ENCODE assay signal across 33 mouse cellular contexts in genomic region chr10:130336385-130336784, GRCm38 (mm10). TPM values are rescaled to one million over a fixed set of nuclear protein-coding genes. Genes with fewer than 3 reads are reported as not detected.
DNase-seq lines count a peak whose midpoint lies in the region; ATAC-seq and TF ChIP-seq lines count a peak whose summit lies in the region.
"Had no signal": no experiment of that assay in that cellular context is flagged by ENCODE, and none has a peak within 500 bp of the region (broad histone marks: within the 10 kb centered on the region; RNA-seq: fewer than 3 reads in every experiment).

No protein-coding gene starts in this region.

- peaks cover 0 to 63% of the 10 kb centered on the region in 2 experiments; a peak in 2 of 4 replicates for H3K4me1 ChIP-seq in CH12.LX (ENCODE audit: control insufficient read depth in 1 of 2, insufficient read depth in 2 of 2)
- H3K4me1 ChIP-seq: embryonic facial prominence, embryonic 15.5 days; forebrain, embryonic 15.5 days; heart, embryonic 13.5 days; intestine, embryonic 15.5 days; limb, embryonic 12.5 days; liver, embryonic 13.5 days; midbrain, embryonic 10.5 days; neural tube, embryonic 15.5 days had no signal

- in situ Hi-C loops in CH12.LX (cut with MboI; ENCODE audit: low pct_ligation_motif_present, low pct_unique_long_range_greater_than_20kb, low sequenced_read_pairs): no loop called here

- dilution Hi-C loops in CH12.LX (cut with MboI; ENCODE audit: extremely low pct_ligation_motif_present, extremely low pct_unique_long_range_greater_than_20kb, low sequenced_read_pairs): no loop called here

- H3K9ac ChIP-seq in CH12.LX (ENCODE audit: insufficient read depth, low read depth): no peak overlapping the region
- H3K9ac ChIP-seq: embryonic facial prominence, embryonic 15.5 days; forebrain, embryonic 15.5 days; heart, embryonic 13.5 days; hindbrain, embryonic 14.5 days; intestine, embryonic 15.5 days; limb, embryonic 12.5 days; liver, embryonic 13.5 days; neural tube, embryonic 15.5 days had no signal

- peak; percentile 66 for DNase-seq in CD4-positive helper T cell, adult 2 months (ENCODE audit: low read depth, low spot score)
- no peak for DNase-seq in CH12.LX (ENCODE audit: extremely low read depth)
- no peak for DNase-seq in lung, postnatal 10 days
- DNase-seq in layer of hippocampus, postnatal 14 days (ENCODE audit: low spot score in 2 of 2): no peak
- DNase-seq: adrenal gland, postnatal 14 days; cerebellum, adult 8-10 months; gastrocnemius, postnatal 14 days; heart, adult 2 months; heart, postnatal 14 days; kidney, adult 8-10 months; kidney, postnatal 25 days; liver, embryonic 13.5 days; lung, adult 2 months; lung, postnatal 36 days; right cerebral cortex, adult 18-20 months; right cerebral cortex, postnatal 4 days had no signal

- no peaks in the 10 kb centered on the region for H3K79me2 ChIP-seq in CH12.LX (replicated peaks; ENCODE audit: control insufficient read depth, extremely low read depth, insufficient read depth, poor library complexity, severe bottlenecking)

- peaks cover 0 to 13% of the 10 kb centered on the region in 2 experiments for H3K36me3 ChIP-seq in CH12.LX (replicated peaks in 1 of 2; ENCODE audit: control insufficient read depth in 1 of 2, insufficient read depth in 1 of 2, low read length in 1 of 2)
- H3K36me3 ChIP-seq: embryonic facial prominence, embryonic 15.5 days; forebrain, embryonic 15.5 days; heart, embryonic 13.5 days; intestine, embryonic 15.5 days; limb, embryonic 12.5 days; liver, embryonic 13.5 days; midbrain, embryonic 10.5 days; neural tube, embryonic 15.5 days had no signal

- no peak overlapping the region for H3K27ac ChIP-seq in CH12.LX (ENCODE audit: insufficient read depth, low read depth)
- H3K27ac ChIP-seq: embryonic facial prominence, embryonic 15.5 days; forebrain, embryonic 15.5 days; heart, adult 2 months; heart, embryonic 13.5 days; hindbrain, embryonic 14.5 days; intestine, embryonic 15.5 days; layer of hippocampus, adult 2 months; limb, embryonic 12.5 days; liver, embryonic 13.5 days; midbrain, embryonic 10.5 days; neural tube, embryonic 15.5 days; stomach, postnatal 0 days had no signal

- no peak overlapping the region for H3K4me3 ChIP-seq in CH12.LX (replicated peaks in 1 of 3; ENCODE audit: low read depth in 2 of 3, low read length in 2 of 3, poor library complexity in 1 of 3)
- H3K4me3 ChIP-seq: embryonic facial prominence, embryonic 15.5 days; forebrain, embryonic 15.5 days; heart, adult 2 months; heart, embryonic 13.5 days; intestine, embryonic 15.5 days; layer of hippocampus, adult 2 months; limb, embryonic 12.5 days; liver, embryonic 13.5 days; midbrain, embryonic 10.5 days; neural tube, embryonic 15.5 days had no signal

- TF ChIP-seq EP300 in CH12.LX (IDR thresholded peaks at IDR 0.05; ENCODE audit: low read length): no peak

- H3K27me3 ChIP-seq in CH12.LX (replicated peaks): no peaks in the 10 kb centered on the region
- H3K27me3 ChIP-seq: embryonic facial prominence, embryonic 15.5 days; forebrain, embryonic 15.5 days; heart, embryonic 13.5 days; intestine, embryonic 15.5 days; limb, embryonic 12.5 days; liver, embryonic 13.5 days; neural tube, embryonic 15.5 days had no signal

- TF ChIP-seq POLR2A in CH12.LX (IDR thresholded peaks at IDR 0.05; ENCODE audit: low read depth, low read length): no peak

- no peak for TF ChIP-seq RAD21 in CH12.LX (IDR thresholded peaks at IDR 0.05; ENCODE audit: low read depth, low read length)

- no peak for TF ChIP-seq CTCF in CH12.LX (conservative IDR thresholded peaks at IDR 0.05 in 1 of 2, IDR thresholded peaks at IDR 0.05 in 1 of 2; ENCODE audit: low read depth in 2 of 2, low read length in 2 of 2)

- no peaks in the 10 kb centered on the region for H3K9me3 ChIP-seq in CH12.LX (replicated peaks; ENCODE audit: low read length)
- H3K9me3 ChIP-seq: embryonic facial prominence, embryonic 15.5 days; forebrain, embryonic 15.5 days; heart, embryonic 13.5 days; intestine, embryonic 15.5 days; limb, embryonic 12.5 days; liver, embryonic 13.5 days; midbrain, embryonic 10.5 days; neural tube, embryonic 15.5 days had no signal

- ATAC-seq in granulocyte monocyte progenitor cell, adult 5-6 weeks (replicated peaks; ENCODE audit: poor library complexity, severe bottlenecking): peak; percentile 93
- ATAC-seq in megakaryocyte-erythroid progenitor cell, adult 5-6 weeks (replicated peaks; ENCODE audit: low FRiP score, low TSS enrichment, poor library complexity, severe bottlenecking): peak; percentile 78
- ATAC-seq in erythroid progenitor cell, adult 5-6 weeks (replicated peaks; ENCODE audit: low FRiP score, poor library complexity, severe bottlenecking): no peak
- ATAC-seq: forebrain, embryonic 15.5 days; intestine, embryonic 15.5 days had no signal

- H3K4me2 ChIP-seq in CH12.LX (ENCODE audit: insufficient read depth, low read depth, poor library complexity, severe bottlenecking): no peak overlapping the region
- H3K4me2 ChIP-seq: embryonic facial prominence, embryonic 15.5 days; forebrain, embryonic 15.5 days; heart, embryonic 13.5 days; hindbrain, embryonic 14.5 days; intestine, embryonic 15.5 days; limb, embryonic 12.5 days; liver, embryonic 13.5 days; neural tube, embryonic 15.5 days had no signal

TF ChIP-seq in CH12.LX, 34 proteins besides CTCF, POLR2A, EP300 and RAD21:
- TF ChIP-seq MAX (IDR thresholded peaks at IDR 0.05; ENCODE audit: low read length): no peak
- 0 out of 2 replicates have a peak, but pooled peaks have one; percentile 10 for TF ChIP-seq MYC (IDR thresholded peaks at IDR 0.05; ENCODE audit: low read depth, low read length)
TF ChIP-seq in CH12.LX: peak in this region for 1.

RNA-seq across cellular contexts. Expression of gene Tespa1, which starts 13.7 kb away (rescaled TPM):
- total RNA-seq in CH12.LX (2012; rRNA removed) (26.0 and 28.1 TPM in 2 replicates), CH12.LX (2014; rRNA removed) (55.1 and 68.0 TPM in 2 replicates)
- polyA plus RNA-seq in CH12.LX (2012; ENCODE audit: insufficient read length, low read depth): 48.5 and 48.9 TPM in 2 replicates
- 31.3 and 54.6 TPM in 2 replicates for total RNA-seq in granulocyte monocyte progenitor cell, adult 5-6 weeks (2014; fragmentation: Nextera tagmentation)
- 32.0 and 37.3 TPM in 2 replicates for total RNA-seq in granulocyte monocyte progenitor cell, adult 5-6 weeks (2017)
- 2.6 and 3.7 TPM in 2 replicates for total RNA-seq in megakaryocyte-erythroid progenitor cell, adult 5-6 weeks (2014; fragmentation: Nextera tagmentation)
- 10.9 and 12.2 TPM in 2 replicates for total RNA-seq in megakaryocyte-erythroid progenitor cell, adult 5-6 weeks (2017)
- total RNA-seq in layer of hippocampus, postnatal 14 days (2021): 1 to 10 TPM; 1.3 to 1.6 TPM
- 4.7 and 12.6 TPM in 2 replicates for total RNA-seq in erythroid progenitor cell, adult 5-6 weeks (2015; ENCODE audit: low replicate concordance)
- 3.3 and 9.2 TPM in 2 replicates for total RNA-seq in erythroid progenitor cell, adult 5-6 weeks (2017; ENCODE audit: low replicate concordance)
- total RNA-seq: midbrain, postnatal 0 days had no signal
- polyA plus RNA-seq: C2C12; forebrain, embryonic 15.5 days; hindbrain, embryonic 14.5 days; midbrain, embryonic 10.5 days; midbrain, postnatal 0 days had no signal

RNA-seq across cellular contexts. Expression of gene Neurod4, which starts 56.3 kb away (rescaled TPM):
- total RNA-seq in CH12.LX (2012; rRNA removed) (0.13 and 0.17 TPM in 2 replicates), CH12.LX (2014; rRNA removed) (0.08 and 0.24 TPM in 2 replicates)
- polyA plus RNA-seq in CH12.LX (2012; ENCODE audit: insufficient read length, low read depth): 0.13 TPM in 1 of 2 replicates, not detected in the other
- not detected in 2 replicates for total RNA-seq in granulocyte monocyte progenitor cell, adult 5-6 weeks (2014; fragmentation: Nextera tagmentation)
- not detected in 2 replicates for total RNA-seq in granulocyte monocyte progenitor cell, adult 5-6 weeks (2017)
- total RNA-seq in megakaryocyte-erythroid progenitor cell, adult 5-6 weeks (2014; fragmentation: Nextera tagmentation): not detected in 2 replicates
- total RNA-seq in megakaryocyte-erythroid progenitor cell, adult 5-6 weeks (2017): not detected in 2 replicates
- total RNA-seq in layer of hippocampus, postnatal 14 days (2021): under 1 TPM; 0.19 to 0.30 TPM
- total RNA-seq in erythroid progenitor cell, adult 5-6 weeks (2015; ENCODE audit: low replicate concordance): not detected in 2 replicates
- not detected in 2 replicates for total RNA-seq in erythroid progenitor cell, adult 5-6 weeks (2017; ENCODE audit: low replicate concordance)
- total RNA-seq: ES-E14; gastrocnemius, postnatal 14 days; heart, adult 2 months; heart, postnatal 14 days had no signal
- polyA plus RNA-seq: C2C12; heart, adult 2 months; heart, embryonic 13.5 days; liver, embryonic 13.5 days; lung, adult 2 months; stomach, postnatal 0 days; urinary bladder, adult 2 months had no signal

RNA-seq across cellular contexts. Expression of gene Vmn2r84, which starts 57.7 kb away (rescaled TPM):
- under 0.01 TPM in 1 of 2 replicates, not detected in the other for total RNA-seq in CH12.LX (2012; rRNA removed)
- not detected in 2 replicates for total RNA-seq in CH12.LX (2014; rRNA removed)
- polyA plus RNA-seq in CH12.LX (2012; ENCODE audit: insufficient read length, low read depth): 0.26 TPM in 2 replicates
- not detected in 2 replicates for total RNA-seq in granulocyte monocyte progenitor cell, adult 5-6 weeks (2014; fragmentation: Nextera tagmentation)
- not detected in 2 replicates for total RNA-seq in granulocyte monocyte progenitor cell, adult 5-6 weeks (2017)
- total RNA-seq in megakaryocyte-erythroid progenitor cell, adult 5-6 weeks (2014; fragmentation: Nextera tagmentation): not detected in 2 replicates
- not detected in 2 replicates for total RNA-seq in megakaryocyte-erythroid progenitor cell, adult 5-6 weeks (2017)
- total RNA-seq in layer of hippocampus, postnatal 14 days (2021): under 1 TPM; 0.09 to 0.10 TPM
- total RNA-seq in erythroid progenitor cell, adult 5-6 weeks (2015; ENCODE audit: low replicate concordance): not detected in 2 replicates
- not detected in 2 replicates for total RNA-seq in erythroid progenitor cell, adult 5-6 weeks (2017; ENCODE audit: low replicate concordance)
- total RNA-seq: adrenal gland, postnatal 14 days; gastrocnemius, postnatal 14 days; heart, adult 2 months; heart, postnatal 14 days had no signal
- polyA plus RNA-seq: C2C12; embryonic facial prominence, embryonic 15.5 days; forebrain, embryonic 15.5 days; heart, adult 2 months; heart, embryonic 13.5 days; intestine, embryonic 15.5 days; limb, embryonic 12.5 days; lung, adult 2 months; midbrain, embryonic 10.5 days; midbrain, postnatal 0 days; stomach, postnatal 0 days; urinary bladder, adult 2 months had no signal
